ENCODE assay signal across 20 mouse cellular contexts in genomic region chr10:111889111-111889510, GRCm38 (mm10).
"Had no signal": no experiment of that assay in that cellular context is flagged by ENCODE, and none has a peak within 500 bp of the region (broad histone marks: within the 10 kb centered on the region; RNA-seq: fewer than 3 reads in every experiment).

No protein-coding gene starts in this region.

- H3K4me2 ChIP-seq: kidney, embryonic 15.5 days; limb, embryonic 13.5 days; liver, embryonic 12.5 days; liver, embryonic 15.5 days; lung, embryonic 15.5 days; midbrain, embryonic 11.5 days; stomach, embryonic 15.5 days had no signal

- H3K9me3 ChIP-seq: kidney, embryonic 15.5 days; limb, embryonic 10.5 days; limb, embryonic 13.5 days; liver, embryonic 12.5 days; liver, embryonic 15.5 days; lung, embryonic 15.5 days; stomach, embryonic 15.5 days had no signal

- H3K4me3 ChIP-seq: kidney, embryonic 15.5 days; limb, embryonic 10.5 days; limb, embryonic 13.5 days; liver, embryonic 12.5 days; liver, embryonic 15.5 days; lung, embryonic 15.5 days; stomach, embryonic 15.5 days had no signal

- ATAC-seq: liver, embryonic 12.5 days had no signal

- H3K36me3 ChIP-seq: kidney, embryonic 15.5 days; limb, embryonic 10.5 days; limb, embryonic 13.5 days; liver, embryonic 12.5 days; liver, embryonic 15.5 days; lung, embryonic 15.5 days; stomach, embryonic 15.5 days had no signal

- H3K27me3 ChIP-seq: kidney, embryonic 15.5 days; limb, embryonic 13.5 days; liver, embryonic 12.5 days; liver, embryonic 15.5 days; lung, embryonic 15.5 days; stomach, embryonic 15.5 days had no signal

- DNase-seq: kidney, adult 8-10 months; kidney, postnatal 10 days; kidney, postnatal 36 days; liver; lung, adult 18-20 months; lung, postnatal 10 days; lung, postnatal 4 days; midbrain, embryonic 14.5 days; right cerebral cortex, adult 18-20 months; right cerebral cortex, postnatal 14 days; right cerebral cortex, postnatal 4 days; thymus, postnatal 25 days had no signal

- H3K9ac ChIP-seq: kidney, embryonic 15.5 days; limb, embryonic 13.5 days; liver, embryonic 12.5 days; liver, embryonic 15.5 days; lung, embryonic 15.5 days; stomach, embryonic 15.5 days had no signal

- H3K4me1 ChIP-seq: liver, embryonic 12.5 days; liver, embryonic 15.5 days had no signal

- H3K27ac ChIP-seq: kidney, embryonic 15.5 days; limb, embryonic 10.5 days; limb, embryonic 13.5 days; liver, embryonic 12.5 days; liver, embryonic 15.5 days; lung, embryonic 15.5 days; stomach, embryonic 15.5 days had no signal
